Mouse (Mus musculus): ENCODE measurements around the gene Hemk1.

Gene Hemk1

DNA sequence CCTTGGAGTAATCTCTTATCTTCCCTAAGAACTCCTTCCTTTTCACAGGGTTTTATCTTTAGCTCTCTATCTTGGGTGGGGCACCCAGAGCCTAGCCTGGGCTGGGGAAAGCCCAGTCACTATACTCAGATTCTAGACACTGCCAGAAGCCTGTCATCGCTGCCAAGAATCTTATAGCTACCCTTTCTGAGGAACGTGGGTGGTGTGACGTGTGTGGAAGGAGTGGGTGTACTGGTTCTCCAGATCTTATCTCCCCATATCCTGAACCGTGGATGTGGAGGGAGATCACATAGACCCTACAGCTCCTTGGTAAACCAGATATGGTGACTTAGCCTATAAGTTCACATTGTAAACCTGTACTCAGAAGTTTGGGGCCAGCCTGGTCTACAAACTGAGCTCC lies 42.5 kb downstream of the Hemk1 start:
- DNase-seq (ENCODE audit: low spot score), result peak; percentile 37

DNA sequence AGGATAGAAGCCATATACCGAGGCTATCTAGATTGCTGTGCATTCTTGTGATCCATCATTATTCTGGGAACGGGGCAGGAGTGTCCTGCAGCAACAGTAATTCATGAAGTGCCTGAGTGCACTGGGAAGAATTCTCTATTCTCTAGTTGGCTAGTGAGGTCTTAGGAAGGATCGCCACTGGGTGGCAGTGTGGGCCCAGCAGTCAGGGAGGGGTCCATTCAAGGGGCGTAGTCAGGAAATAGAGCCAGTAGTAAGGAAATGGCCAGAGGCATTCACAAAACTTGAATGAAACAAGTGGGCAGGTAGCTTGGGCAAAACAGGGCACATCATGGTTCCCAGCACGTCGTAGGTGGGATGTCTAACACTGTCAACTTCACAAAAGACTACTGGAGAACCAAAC lies 43.9 kb downstream of the Hemk1 start:
- peak; percentile 58 for DNase-seq (ENCODE audit: low spot score)

DNA sequence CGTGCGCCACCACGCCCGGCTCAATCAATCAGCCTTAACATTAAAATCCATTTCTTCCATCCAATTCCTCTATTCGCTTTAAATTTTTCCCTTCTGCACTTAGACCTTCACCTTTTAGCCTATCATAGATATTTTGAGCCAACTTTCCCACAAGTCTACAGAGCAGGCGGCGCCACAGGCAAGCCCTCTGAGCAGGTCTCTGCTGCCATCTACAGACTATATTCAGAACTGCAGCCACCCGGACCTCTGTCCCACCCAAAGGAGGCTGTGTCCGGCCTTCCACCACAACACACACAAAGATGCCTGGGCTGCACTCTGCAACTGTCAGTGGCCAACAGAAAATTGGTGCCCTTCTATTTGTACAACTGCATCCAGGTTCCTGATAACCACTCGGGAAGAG lies 47.3 kb downstream of the Hemk1 start:
- DNase-seq (ENCODE audit: low spot score), result peak; percentile 67

DNA sequence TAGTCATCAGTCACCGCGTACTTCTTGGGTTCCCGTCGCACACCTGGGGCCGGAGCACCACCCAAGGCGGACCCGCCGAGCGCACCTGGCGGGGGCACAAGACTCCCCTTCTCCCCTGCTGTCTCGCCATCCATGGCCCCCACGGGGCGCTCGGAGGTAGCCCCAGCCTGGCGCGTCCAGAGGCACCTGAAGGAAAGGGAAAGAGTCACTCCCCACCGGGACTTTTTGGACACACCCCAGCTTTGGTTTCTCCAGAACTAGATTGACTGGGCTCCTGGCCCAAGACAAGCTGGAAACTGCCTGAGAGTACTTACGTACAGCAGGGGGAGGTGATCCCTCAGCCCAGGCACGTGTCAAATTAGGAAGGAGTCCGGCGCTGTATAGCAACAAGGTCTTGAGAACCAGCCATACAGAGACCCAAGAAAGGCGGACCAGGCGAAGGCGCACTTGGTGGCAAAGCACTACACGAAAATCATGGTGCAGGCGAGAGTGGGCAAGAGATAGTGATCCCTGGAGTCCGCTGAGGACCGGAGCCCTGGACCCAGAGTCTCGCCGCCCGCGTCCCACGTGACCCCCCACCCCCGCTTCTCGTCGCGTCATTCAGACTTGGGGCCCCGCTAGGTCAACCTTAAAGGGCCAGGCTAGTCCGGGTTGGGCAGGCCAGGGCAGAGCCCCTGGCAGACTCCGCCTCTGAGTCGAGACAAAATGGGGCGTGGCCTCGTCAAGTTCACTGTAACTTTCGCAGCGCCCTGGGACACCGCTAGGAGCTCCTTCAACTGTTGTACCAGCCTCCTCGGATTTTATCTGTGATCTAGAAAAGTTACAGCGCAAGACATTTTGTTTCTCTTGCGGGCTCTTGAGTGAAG lies 48.7 kb downstream of the Hemk1 start, which contains the start of gene Mapkapk3:
TSS of gene Mapkapk3 (minus strand) at position 667 of the 866 bp plus-strand sequence.
- DNase-seq (ENCODE audit: low spot score), result no peak

DNA sequence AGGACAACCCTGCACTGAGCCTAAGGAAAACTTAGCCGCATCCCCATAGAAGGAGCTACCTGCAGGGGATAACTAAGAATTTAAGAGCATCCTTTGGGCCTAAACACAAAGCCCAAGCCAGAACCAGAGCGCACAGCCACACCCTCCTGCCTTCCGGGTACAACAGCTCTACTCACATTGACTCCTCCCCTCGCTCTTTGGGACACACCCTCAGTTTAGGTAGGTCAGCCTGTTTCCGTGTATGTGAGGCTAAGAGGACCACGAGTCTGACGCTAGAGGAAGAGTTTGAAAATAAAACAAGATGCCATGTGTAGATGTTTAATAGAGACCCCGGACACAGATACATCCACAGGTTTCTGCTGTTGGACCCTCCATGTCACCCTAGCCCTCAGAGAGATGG lies 49.4 kb downstream of the Hemk1 start:
- no peak for DNase-seq (ENCODE audit: low spot score)

DNA sequence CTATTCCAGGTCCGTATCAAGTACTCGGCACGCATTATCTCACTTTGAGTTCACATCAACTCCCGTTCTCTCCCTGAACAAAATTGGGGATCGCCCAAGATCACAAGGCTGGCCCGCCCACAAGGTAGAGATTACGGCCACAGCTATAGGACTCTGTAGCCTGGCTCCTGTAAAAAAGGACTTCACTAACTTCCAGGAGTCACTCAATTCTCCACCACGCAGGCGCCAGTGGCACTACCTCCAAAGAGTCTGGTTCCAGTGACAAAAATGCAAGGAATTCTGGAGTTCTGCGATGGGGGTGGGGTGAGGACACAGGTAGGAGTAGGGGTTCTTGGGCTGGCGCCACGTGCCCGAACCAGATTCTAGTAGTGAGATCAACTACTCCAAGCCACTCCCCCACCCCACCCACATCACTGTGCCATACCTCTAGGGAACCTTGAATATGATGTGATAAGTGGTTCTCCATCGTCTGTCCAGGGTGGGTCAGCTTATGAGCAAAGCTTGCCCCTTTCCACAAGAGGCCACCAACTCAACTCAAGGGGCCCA lies 50.0 kb downstream of the Hemk1 start:
- DNase-seq (ENCODE audit: low spot score), result no peak

DNA sequence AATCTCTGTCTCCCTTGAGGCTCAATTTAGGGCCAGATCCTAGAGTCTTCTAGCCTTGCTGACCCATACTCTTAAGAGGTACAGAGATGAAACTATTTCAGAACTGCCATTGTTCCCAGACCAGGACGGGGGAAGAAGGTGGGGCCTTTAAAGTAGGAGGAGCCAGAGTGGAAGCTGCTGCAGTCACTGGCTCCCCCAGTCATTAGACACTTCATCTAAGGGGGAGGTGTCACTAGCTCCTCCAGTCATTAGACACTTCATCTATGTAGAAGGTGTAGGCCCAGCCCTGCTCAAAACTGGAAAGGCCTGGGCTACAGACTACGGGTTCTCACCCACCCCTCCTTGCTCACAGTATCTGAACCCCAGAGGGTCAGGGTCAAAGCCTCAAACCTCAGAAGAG lies 50.9 kb downstream of the Hemk1 start:
- DNase-seq (ENCODE audit: low spot score), result no peak

DNA sequence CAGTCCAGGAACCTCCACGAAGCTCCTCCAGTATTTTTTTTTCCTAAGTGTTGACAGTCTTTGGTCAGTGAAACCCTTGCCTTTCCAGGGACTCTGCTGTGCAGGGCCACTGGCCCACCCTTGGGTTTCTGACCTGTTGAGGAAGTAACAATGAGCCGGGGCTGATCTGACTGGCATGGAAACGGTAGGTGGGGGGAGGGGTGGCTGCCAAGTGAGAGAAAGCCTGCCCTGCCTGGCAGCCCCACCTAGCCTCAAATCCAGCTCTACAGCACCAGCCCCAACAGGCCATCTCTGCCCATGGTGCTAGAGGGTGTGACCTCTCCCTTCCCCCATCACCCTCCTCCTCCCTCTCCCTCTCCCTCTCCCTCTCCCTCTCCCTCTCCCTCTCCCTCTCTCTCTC lies 53.1 kb downstream of the Hemk1 start:
- no peak for DNase-seq (ENCODE audit: low spot score)

DNA sequence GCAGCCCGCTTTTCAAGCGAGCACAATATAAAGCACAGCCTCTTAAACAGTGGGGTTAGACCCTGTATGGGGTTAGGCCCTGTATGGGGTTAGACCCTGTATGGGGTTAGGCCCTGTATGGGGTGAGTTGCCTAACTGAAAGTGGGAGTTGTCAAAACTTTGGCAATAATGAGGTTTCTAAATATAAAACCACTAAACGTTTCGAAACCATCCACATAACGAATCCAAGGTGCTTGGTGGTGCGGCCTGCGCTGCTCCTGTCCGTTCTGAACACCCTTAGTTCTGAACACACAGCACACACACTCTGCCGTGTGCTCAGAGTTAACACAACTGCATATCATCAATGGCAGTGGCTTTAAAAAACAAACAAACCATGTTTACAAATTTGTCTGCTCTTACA lies 55.2 kb downstream of the Hemk1 start:
- DNase-seq (ENCODE audit: low spot score), result no peak

DNA sequence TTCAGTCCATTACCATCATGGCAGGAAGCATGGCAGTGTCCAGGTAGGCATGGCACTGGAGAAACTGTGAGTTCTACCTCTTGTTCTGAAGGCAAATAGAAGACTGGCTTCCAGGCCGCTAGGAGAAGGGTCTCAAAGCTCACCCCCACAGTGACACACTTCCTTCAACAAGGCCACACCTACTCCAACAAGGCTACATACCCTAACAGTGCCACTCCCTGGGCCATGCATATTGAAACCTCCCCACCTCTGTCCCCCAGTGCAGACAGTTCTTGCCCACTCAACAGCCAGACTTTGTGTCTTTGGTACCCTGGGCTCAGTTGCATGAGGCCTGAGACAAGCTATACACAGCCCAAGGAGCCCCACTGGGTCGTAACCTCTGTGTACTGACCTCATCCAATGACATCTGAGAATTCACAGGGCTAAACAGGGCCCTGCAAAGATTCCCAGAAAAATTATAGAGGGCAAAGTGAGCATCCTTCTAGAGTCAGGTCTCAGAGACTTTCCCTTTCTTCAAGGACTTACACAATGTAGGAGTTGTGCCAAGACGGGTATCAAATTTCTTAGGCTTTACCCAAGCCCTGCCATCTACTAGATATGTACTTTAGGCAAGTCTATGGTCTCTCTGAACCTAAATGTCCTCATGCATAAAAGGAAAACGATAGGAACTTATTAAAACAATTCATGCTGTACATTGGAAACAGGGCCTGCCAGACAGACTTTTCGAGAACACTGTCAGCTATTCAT lies 56.7 kb downstream of the Hemk1 start:
- DNase-seq (ENCODE audit: low spot score), result no peak

DNA sequence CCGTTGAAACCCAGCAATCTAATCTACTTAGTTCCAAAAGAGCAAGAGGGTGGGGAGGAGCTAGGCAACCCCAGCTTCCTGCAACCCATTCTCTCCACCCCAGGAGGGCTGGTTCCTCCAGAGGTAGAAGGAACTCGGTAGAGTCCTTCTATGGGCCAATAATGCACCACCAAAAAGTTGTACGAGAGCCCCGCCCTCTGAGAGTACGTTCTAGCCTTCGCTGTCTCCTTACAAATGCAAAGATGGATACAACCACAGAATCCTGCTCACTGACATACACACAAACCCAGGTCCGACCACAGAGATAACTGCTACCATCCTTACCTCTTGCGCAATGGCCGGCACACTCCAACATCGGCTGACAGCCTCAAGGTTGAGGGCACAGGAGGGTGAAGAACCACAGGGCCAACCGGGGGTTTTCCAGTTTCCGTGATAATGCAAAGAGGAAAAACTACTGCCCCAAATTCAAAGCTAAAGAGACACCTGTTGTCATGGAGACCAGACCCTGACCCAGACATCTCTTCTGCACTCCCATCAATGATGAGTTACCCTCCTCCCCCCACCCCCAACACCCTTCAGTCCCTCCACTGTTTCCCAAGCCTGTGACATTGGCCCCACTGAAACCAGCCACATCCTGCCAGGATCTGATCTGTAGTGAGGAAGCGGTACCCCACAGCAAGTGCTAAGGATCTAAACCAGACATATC lies 57.7 kb downstream of the Hemk1 start:
- no peak for DNase-seq (ENCODE audit: low spot score)

DNA sequence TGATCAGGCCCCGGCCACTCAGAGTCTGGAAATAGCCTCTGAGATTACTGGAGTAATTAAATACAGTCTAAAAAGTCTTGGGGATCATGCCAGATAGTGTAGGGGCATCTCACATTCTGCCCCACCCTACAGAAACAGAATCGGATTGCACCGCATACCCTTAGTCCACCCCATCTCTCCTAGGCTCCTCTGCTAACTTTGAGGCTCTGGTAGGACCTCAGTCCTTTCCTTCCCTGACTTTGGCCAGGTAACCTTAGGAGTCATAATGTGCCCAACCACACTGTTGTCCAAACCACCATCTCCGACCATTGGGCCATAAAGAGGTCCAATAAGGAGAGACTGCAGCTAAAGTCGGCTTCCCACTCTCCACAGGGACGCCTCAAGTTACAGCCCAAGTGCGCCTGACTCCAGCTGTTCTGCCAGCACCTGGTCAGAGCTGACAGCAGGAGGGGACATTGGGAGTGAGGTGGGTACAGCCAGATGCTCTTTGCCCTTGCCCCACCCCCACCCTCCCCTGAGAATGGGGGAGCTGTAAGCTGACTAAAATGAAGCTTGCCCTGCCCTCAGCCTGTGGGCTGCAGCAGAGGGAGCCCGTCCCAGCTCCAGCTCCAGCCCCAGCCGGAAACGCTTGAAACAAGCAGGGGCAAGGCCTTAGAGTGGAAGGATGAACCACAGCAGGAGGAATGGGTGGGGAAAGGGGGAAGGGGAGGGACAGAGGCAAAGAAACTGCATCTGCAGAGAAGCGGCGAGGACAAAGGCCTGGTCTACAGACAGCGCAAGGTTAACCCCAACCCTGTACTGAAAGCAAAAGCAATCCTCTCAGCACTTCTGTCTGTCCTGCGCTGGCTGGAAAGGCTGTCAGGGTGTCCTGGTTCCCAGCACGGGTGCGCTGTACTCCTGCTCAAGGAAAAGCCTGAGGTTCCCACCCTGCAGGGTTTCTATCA lies 58.5 kb downstream of the Hemk1 start:
- peak; percentile 32 for DNase-seq (ENCODE audit: low spot score)

DNA sequence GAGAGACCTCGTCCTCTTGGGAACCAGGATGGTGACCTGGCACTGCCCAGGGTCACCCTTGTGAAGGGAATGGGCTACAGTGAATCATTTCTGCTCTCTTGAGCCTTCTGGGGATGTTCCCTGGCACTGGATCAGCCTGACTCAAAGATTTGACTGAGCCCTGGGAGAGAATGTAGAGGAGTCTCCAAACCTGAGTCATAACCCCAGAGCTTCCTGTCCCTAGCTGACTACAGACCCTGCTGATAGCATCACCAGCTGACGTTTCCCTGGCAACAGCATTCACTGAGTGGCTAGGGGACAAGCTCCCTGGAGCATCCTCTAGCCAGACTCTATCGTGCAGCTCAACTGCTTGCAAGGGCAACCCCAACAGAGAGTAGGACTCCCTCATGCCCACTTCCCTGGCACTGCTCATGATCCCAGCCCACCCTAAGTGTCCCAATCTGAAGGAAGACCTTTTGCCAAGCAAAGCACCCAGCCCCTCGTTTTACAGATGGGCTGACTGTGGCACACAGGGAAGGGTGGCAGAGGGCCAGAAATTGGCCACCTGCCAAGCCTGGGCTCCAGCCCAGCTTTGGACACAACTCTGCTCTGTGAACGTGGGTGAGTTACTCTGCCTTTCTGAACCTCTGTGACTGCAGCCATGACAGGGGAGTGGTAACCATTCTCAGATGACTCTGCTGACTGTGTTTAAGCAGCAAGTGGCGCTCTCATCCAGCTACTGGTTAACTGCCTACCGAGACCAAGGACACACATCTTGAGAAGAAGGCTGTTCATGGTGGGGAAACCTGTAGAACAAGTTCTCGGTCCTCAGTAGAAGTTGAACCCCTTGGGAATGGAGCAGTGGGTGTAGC lies 59.4 kb downstream of the Hemk1 start:
- DNase-seq (ENCODE audit: low spot score), result peak; percentile 95

DNA sequence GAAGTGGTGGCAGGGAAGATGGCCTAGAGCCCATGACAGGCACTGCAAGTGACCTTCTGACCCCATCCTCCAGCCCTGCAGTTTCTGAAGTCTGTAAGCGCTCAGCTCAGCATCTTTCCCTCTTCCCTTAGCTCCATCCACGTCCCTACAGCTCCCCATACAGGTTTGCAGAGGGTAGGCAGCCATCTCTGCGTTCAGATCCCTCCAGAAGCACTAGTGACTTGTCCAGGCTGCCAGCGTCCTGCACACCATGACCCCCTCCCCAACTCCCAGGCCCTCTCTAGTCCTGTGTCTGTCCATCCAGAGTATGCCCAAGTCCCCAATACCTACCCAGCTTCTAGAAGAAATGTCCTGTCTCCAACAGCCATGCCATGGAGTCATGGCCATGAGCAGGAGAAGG lies 60.0 kb downstream of the Hemk1 start:
- peak; percentile 48 for DNase-seq (ENCODE audit: low spot score)

DNA sequence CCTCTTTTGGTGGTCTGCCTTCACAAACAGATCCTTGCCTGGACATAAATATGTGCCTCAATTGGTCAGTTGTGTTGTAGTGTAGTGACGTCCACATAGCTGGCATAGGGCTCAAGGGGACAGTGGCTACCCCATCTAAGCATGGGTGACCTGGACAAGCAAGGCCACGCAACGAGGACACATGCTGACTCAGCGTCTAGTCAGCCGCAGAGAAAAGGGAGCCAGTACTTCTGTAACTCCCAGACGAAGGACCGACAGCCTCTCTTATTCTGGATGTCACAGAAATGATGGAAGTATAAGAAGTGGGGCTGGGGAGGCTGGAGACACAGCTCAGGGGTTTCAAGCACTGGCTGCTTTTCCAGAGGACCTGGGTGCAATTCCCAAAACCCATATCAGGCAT lies 60.5 kb downstream of the Hemk1 start:
- DNase-seq (ENCODE audit: low spot score), result no peak

Measured in MN1 (cell line).